Mouse (Mus musculus): ENCODE results near the gene Arhgef38.

Arhgef38 gene

GRCm38 (mm10) chr3:133163913-133164406 lies 70.8 kb downstream of the Arhgef38 start:
- CTCF ChIA-PET = no interaction called here

GRCm38 (mm10) chr3:133163174-133163573 lies 71.6 kb downstream of the Arhgef38 start:
- CTCF ChIA-PET = no interaction called here

GRCm38 (mm10) chr3:133161407-133161806 lies 73.3 kb downstream of the Arhgef38 start:
- CTCF ChIA-PET = no interaction called here

- CTCF ChIA-PET = no interaction called here
Measured at GRCm38 (mm10) chr3:133158260-133158659, 76.5 kb downstream of the Arhgef38 start.

GRCm38 (mm10) chr3:133154683-133155082 lies 80.1 kb downstream of the Arhgef38 start:
- CTCF ChIA-PET = no interaction called here

- CTCF ChIA-PET = no interaction called here
Measured at GRCm38 (mm10) chr3:133153629-133154028, 81.1 kb downstream of the Arhgef38 start.

GRCm38 (mm10) chr3:133152831-133153230 lies 81.9 kb downstream of the Arhgef38 start:
- CTCF ChIA-PET = no interaction called here

GRCm38 (mm10) chr3:133151629-133152028 lies 83.1 kb downstream of the Arhgef38 start:
- CTCF ChIA-PET = no interaction called here

GRCm38 (mm10) chr3:133144511-133145147 lies 90.1 kb downstream of the Arhgef38 start:
- CTCF ChIA-PET = no interaction called here

DNA sequence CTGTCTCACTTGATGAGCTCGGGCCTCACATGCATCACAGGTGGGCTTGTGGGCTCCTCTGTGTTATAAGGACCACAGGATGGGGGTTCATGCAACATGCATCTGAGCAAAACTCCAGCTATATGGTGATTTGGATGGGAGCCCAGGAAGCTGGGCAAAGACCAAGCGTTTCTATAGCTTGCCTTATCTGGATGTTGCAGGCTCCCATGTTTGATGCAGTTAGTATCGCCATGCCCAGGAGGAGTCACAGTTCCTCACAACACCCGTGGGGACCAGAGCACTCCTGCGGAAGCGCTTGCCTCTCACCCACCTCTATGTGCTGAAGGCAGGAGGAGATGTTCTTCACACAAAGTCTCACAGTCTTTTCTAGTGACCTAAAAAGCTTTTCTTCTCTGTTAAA lies 92.9 kb downstream of the Arhgef38 start:
- CTCF ChIA-PET = no interaction called here

DNA sequence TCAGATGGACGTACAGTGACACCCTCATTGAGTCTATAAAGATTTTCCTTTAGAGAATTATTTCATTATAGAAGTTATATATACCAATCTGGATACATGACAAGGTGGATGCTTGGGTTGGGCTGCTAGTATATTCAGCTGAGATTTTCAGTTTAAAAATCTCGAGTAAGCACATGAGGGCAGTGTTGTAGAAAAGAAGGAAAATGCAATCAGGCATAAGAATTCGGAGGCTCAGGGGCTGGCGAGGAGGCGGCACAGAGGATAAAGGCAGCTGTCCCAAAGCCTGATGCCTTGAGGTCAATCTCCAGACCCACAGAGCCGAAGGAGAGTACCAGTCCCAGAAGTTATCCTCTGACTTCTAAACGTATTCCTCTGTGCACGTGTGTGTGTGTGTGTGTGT lies 102.1 kb downstream of the Arhgef38 start:
- CTCF ChIA-PET = interaction anchor here (0.6 kb wide), 1 partner anchor 36 kb away, joined by 3 read pairs; no protein-coding TSS in a partner anchor

DNA sequence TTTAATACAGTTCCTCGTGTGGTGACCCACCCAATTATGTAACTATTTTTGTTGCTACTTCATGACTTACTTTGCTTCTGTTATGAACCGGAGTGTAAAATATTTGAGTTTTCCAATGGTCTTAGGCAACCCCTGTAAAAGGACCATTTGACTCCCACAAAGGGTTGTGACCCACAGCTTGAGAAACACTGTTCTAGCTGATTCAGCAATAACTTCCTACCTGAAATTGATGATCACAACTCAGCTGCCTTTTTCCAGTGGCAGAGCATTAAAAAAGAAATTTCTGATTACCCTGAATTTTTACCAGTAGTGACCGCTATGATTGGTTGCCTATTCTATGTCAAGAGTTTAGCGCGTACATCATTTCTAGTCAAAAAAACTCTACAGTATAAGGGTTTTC lies 103.4 kb downstream of the Arhgef38 start:
- CTCF ChIA-PET = interaction anchor here (0.8 kb wide), 1 partner anchor 10 kb away, joined by 11 read pairs; no protein-coding TSS in a partner anchor

- CTCF ChIA-PET = no interaction called here
Measured at GRCm38 (mm10) chr3:133113281-133113680, 121.5 kb downstream of the Arhgef38 start.

DNA sequence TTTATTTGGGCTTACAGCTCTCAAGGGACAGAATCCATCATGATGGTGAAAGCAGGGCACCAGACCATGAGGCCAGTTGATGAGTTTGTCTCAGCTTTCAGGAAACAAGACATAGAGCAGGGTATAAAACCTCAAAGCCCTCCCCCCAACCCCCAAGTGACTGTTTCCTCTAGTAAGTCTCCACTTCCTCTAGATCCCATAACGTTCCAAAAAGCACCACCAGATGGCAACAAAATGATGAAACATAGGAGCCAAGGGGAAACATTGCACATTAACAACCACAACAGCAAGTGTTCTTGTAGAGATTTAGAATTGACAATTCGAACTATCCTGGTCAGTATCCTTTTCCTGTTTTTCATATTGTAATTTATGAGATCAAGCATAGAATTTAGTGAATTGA lies 123.0 kb downstream of the Arhgef38 start:
- CTCF ChIA-PET = no interaction called here

- CTCF ChIA-PET = no interaction called here
Measured at GRCm38 (mm10) chr3:133109844-133110243, 124.9 kb downstream of the Arhgef38 start.

GRCm38 (mm10) chr3:133108731-133109130 lies 126.0 kb downstream of the Arhgef38 start:
- CTCF ChIA-PET = no interaction called here

- CTCF ChIA-PET = no interaction called here
Measured at GRCm38 (mm10) chr3:133104436-133104835, 130.3 kb downstream of the Arhgef38 start.

DNA sequence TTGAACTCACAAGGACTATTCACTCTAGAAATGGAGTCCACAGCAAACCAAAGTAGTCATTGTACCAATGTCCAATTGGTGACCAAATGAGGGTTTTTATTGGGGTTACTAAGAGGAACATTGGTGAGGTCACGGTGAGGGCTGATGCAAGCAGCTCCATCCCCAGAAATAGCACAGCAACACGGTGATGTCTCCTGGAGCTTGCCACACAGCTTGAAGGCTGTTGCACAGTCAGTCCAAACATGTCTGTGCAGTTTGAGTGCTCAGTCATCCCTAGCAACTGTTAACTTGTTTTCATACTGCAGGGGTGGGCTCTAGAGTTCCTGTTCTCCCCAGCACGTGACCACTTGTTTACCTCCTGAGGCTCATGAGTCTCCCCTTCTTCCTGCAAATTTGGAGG lies 131.0 kb downstream of the Arhgef38 start:
- CTCF ChIA-PET = no interaction called here

DNA sequence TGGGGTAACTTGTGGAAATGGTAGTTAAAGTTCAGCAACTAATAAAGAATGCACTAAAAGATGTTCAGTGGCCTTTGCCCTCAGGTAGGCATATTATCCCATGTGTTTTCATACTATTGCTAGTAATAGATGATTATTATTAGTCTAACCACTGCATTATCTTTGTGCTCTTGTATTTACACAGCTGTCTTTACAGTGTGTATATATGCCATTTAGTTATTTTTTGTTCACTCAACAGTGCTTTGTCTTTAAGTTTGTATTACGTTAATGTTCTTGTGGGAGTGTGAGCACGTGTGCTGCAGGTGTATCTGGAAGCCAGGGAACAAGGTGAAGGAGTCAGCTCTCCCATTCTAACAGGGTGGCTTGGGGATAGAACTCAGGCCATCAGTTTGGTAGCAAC lies 135.8 kb downstream of the Arhgef38 start:
- CTCF ChIA-PET = no interaction called here

DNA sequence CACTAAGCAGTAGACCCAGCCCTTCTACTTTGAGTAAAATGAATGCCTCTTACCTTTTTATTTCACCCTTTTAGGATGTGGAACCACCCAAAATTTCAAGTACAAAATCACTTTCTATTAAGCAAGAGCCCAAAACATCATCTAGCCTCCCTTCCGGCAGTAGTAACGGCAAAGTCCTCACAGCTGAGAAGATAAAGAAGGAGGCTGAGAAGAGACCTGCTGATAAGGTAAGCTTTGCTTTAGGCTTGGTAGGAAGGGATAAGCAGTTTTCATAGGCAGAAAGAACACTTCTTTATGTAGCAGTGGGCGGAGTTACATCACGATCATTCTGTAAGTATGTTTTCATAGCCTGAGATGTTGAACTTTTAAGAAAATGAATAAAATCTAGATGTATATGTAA lies 136.4 kb downstream of the Arhgef38 start:
- CTCF ChIA-PET = no interaction called here

DNA sequence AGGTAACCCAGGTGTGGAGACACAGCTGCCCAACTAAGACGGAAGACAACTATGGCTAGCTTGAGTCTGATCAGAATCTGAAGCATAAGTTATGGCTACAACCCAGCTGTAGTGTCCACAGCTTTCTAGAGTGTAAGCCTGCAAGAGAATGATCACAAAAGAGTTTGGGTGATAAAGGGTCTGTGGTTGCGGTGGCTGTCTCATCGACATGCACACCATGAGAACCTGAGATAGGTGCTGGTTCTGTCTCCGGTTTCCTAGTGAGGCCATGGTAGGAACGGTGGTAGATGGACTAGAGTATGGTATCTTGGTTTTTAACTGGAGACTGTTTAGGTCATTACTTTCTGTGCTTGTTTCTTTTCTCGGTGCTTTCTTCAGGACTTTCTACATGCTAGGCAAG lies 136.8 kb downstream of the Arhgef38 start:
- CTCF ChIA-PET = no interaction called here

GRCm38 (mm10) chr3:133094305-133094704 lies 140.4 kb downstream of the Arhgef38 start:
- CTCF ChIA-PET = no interaction called here

GRCm38 (mm10) chr3:133092936-133093335 lies 141.8 kb downstream of the Arhgef38 start:
- CTCF ChIA-PET = no interaction called here

GRCm38 (mm10) chr3:133092274-133092853 lies 142.4 kb downstream of the Arhgef38 start:
- CTCF ChIA-PET = no interaction called here

Measured in spleen, embryonic (tissue).